Mouse (Mus musculus) gastrocnemius, postnatal 4 days (tissue): ENCODE results near the gene Tmem176b. TPM values are rescaled to one million over a fixed set of nuclear protein-coding genes. Genes with fewer than 3 reads are reported as not detected.
"Not testable (repeated sequence)": the region's sequence is repeated elsewhere in the genome, so short reads cannot be mapped to it uniquely, and the experiment has no call there.

ENCODE experiments used
- DNase-seq, 2 experiments: peaks; one replicate each; pipeline ENCODE4 v3.0.0; 2021 to 2022; ENCODE audit warnings: low spot score in 2 of 2, mixed read lengths in 2 of 2
- long read RNA-seq, 2 experiments: library from polyadenylated mRNA; stranded (forward); transcript quantifications; one replicate each; pipeline ENCODE4 v2.0.0; 2021
- total RNA-seq, 2 experiments: library from RNA; stranded (reverse); gene quantifications; 2 replicates each; pipeline ENCODE4 v1.2.3; 2021

Gene Tmem176b
- total RNA-seq, result 10 to 100 TPM; 62.0 to 78.8 TPM
- long read RNA-seq, experiment 1, transcript Tmem176b-203 (7 exons, 1,414 nt), result major isoform, 25 of 51 reads
- long read RNA-seq, experiment 1, transcript Tmem176b-202 (7 exons, 1,648 nt), result minor isoform, 10 of 51 reads
- long read RNA-seq, experiment 1, transcript Tmem176b-209 (7 exons, 986 nt), result minor isoform, 5 of 51 reads
- long read RNA-seq, experiment 1, partial matches to known transcripts, result 0 of 51 reads
- long read RNA-seq, experiment 1, other reads (novel, unspliced or antisense), result 9 of 51 reads
- long read RNA-seq, experiment 2, transcript Tmem176b-203 (7 exons, 1,414 nt), result major isoform, 25 of 56 reads
- long read RNA-seq, experiment 2, transcript Tmem176b-202 (7 exons, 1,648 nt), result minor isoform, 7 of 56 reads
- long read RNA-seq, experiment 2, transcript Tmem176b-209 (7 exons, 986 nt), result minor isoform, 9 of 56 reads
- long read RNA-seq, experiment 2, partial matches to known transcripts, result 2 of 56 reads
- long read RNA-seq, experiment 2, other reads (novel, unspliced or antisense), result 11 of 56 reads

DNA sequence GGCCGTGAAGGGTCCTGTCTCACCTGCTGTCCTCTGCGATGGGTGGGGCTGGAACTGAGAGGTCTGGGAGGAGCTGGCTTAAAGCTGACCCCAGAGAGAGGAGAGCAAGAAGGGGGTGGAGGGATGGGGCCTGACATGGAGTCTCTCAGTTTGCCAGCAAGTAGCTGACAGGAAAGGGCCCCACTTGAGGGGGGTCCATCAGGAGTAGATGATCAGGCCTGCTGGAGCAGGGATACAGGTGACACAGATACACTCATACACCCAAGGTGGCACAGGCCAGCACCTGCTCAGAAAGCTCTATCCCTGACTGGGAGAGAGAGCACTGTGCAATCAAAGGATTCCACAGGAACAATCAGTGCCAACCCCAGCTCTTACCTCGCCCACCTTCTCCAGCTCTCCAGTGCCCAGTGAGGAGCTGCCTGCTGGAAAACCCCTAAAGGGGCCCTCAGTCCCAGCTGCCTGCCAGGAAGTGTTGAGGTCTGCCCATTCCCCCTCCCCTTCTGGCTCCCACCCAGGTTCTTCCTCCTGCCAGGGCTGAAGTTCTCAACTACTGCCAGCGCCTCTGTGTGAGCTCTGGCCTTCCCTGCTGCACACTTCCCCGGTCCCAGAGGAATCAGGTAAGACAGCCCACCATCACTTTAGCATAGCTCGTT, at the start of gene Tmem176b:
Gene Tmem176b, minus strand, starts transcription at position 524 of the 653 bp plus-strand sequence.
- DNase-seq, result peak; percentile 82 to 93

DNA sequence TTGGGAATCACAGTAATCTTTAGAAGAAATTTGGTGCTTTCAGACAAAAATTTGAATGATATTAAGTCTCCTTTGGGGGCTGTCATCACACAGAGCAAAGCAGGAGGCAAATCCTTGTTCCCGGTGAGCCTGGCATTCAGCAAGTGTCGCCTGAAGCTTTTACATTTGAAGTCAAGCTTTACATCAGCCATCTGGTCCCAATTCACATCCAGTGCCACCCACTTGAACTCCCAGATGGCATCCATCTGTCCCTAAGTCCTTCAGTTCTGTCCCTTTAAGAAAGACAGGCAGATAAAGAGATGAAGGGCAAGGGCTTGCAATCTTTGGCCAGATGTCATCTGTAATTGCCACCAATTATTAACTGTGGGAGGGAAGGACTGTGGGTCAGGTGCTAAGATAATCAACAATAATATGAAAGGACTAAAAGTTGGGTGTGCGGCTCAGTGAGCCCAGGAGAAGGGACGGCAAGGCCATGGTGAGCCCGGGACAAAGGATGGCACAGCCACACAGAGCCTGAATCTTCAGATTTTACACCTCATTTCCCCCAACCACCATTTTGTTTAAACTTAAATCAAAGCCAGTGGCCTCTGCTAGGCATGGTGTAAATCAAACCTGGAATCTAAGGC, 35.3 kb upstream of the Tmem176b start:
- DNase-seq, result no peak

DNA sequence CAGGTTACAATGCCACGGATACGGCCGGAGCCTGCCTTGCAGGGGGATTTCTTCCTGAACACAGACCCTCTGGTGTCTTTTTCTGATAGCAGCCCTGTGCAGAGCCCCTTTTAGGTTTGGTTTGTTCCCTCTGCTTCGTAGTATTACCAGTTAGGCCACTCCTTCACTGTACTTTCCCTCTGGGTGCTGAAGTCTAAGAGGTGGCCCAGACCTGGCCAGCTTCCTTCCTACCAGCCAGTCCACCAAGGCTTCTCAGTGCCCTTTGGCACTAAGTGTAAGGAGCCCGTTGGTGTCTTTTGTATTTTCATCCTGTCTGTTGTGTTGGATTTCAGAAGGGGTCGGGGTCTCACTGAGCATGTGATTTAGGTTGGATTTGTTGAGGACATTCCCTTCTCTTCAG, 34.2 kb upstream of the Tmem176b start:
- no peak for DNase-seq

DNA sequence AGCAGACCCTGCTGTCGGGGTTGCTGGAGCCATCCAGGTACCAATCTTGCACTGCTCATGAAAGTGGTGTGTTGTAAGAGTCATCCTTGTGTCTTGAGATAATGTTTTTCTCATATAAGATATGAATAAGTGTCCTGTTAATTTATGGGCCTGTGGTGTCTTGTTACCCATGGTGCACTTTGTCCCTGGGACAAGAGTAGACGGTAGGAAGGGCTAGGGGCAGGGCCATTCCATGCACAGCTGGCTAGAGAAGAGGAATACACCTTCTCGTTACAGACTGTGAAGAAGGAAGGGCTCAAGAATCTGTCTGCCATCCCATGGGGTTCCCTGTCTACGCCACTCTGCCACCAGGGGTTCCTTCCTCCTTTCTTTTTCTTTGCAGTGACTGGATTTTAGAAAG, 33.3 kb upstream of the Tmem176b start:
- no peak for DNase-seq

DNA sequence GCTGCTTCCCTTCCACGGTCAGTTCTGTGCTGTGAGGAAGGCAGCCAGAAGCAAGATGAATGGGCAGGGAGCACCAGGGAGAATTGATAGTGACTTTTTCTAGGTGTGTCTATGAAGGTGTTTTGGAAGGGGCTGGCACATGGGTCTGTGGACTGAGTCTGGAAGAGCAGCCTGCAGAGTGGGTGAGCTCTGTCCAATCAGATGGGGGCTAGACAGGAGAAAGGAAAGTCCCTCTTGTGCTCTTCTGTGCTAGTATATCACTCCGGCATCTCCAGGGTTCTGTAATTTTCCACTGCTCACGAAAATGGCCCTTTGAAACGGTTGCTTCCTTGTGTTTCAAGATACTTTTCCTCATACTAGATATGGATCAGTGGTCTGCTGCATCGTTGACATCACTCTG, 31.3 kb upstream of the Tmem176b start, which contains the start of gene Aoc1:
Gene Aoc1, plus strand, starts transcription at position 301 of the 400 bp plus-strand sequence.
- DNase-seq, result no peak

DNA sequence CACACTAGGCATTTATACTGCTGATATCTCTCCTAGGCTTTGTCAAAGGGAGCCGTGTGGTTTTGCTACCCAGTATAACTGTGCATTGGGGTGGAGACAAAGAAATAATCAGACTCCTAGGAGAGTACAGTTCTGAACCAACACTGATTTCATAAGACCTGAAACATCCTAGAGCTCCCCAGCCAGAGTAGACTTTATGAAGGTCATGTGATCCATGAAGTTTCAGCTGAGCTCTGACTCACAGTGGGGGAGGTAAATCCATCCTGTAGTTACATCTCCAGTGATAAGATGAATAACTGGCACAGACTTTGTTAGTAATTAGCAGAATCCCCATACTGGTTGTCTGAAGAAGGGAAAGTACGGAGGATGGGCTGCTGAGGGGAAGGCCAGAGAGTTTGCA, 28.5 kb upstream of the Tmem176b start:
- DNase-seq, result no peak

DNA sequence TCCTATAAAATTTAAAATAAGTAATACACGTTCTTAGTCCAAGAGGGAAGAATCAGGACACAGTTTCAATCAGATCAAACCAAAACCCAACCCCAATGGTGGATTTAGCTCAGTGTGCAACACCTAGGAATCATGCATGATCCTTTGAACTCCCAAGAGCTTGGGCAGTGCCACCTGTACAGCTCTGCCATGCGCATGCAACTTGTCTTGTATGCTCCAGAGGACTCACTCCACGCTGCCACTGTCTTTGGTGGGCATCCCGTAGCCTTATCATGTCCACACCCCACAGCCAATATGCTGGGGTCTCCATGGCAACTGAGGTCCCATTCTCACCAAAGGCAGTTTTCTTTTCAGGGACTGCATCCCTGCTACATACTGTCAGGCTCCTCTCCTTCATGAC, 25.9 kb upstream of the Tmem176b start:
- no peak for DNase-seq

DNA sequence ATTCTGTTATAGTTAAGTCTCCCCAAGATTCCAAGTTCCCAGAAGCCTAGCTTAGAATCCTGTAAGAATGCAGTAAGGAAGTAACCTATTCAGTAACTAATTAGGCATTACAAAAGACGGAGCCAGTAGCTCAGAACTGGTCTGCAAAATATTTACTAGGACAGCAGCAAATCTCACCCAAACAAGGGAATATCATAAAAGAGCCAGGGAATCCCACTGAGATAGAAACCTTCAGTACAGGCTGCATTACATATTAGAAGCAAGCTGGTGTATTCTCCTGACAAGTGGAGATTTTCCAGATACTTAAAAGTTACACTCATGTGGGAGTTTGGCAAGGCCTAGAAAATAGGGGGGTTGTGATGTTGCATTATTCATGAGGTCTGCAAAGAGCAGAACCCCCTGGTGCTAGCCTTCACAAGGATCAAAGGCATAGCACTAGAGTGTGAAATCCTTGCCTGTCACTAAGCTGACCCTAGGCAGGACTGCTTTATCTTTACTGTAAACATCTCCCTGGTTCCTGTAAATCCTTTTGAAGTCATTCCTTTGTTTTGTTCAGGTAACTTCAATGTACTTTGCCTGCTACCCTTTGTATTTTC, 25.2 kb upstream of the Tmem176b start:
- DNase-seq, result not testable (repeated sequence)

DNA sequence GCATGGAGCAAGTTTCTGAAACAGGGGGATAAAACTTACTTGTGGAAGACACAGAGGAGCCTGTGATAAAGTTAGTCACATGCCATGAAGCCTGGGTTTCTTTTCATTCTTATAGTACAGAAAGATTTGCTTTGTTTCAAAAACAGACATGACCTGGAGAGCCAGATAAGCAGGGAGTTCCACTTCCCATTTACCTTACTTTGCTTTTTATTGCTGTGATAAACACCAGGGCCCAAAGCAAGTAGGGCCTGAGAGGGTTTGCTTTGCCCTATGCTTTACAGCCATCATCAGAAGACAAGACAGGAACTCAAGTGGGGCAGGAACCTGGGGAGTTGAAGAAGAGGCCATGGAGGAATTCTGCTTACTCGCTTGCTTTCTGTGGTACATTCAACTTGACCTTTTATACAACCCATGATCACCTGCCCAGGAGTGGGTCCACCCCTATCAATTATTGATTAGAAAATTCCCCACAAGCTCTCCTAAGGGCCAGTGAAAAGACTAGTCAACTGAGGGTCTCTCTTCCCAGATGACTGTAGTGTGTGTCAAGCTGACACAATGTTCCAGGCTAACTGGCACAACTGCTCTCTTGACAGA, 24.0 kb upstream of the Tmem176b start:
- DNase-seq, result no peak

DNA sequence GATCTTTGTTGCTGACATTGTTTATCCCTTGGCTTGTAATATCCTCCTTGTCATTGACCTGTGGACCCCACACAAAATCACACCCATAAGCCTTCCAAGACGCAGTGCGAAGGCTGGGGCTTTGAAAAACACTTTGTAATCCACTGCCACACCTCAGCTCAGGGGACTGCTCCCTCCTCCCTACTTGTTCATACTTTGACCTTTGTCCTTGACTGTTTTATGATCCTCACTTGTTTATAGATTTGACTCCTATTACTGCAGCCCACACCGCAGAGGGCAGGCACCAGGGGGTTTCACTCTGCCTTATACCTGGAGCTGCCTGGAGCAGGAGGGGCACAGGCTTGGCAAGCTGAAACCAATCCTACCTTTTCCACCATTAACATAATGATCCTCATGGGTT, 23.4 kb upstream of the Tmem176b start:
- DNase-seq, result no peak

DNA sequence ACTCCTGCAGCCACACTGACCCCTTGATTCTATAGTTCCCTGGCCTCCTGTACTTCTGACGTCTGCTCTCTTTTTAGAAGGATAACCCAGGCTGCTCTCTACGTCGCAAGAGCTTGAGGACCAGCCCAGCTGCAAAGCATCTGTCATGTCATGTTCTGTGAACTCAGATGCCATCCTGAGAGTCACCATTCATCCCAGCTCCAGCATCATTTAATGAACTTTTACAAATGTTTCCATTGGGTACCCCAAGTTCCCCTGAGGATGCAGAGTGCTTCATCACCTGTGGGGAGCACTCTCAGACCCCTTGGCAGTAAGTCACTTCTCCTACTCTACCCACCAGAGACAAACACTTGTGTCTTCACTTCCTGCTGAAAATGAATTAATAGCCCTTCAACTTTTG, 22.9 kb upstream of the Tmem176b start:
- DNase-seq, result peak in 1 of 2 experiments; percentile 7

DNA sequence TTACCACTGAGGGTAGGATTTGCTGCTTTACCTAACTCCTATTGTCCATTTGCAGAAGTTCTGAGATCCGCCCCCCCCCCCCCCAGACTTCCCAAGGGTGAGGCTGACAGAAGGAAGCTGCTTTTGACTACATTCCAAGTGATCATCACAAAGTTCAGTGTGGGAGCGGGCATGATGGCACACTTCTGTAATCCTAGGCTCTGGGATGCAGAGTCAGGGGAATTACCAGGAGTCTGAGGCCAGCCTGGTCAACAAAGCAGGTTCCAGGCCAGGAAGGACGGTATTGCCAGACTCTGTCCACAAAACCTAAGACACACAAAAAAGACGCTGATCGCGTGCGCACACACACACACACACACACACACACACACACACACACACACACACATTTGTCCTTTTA, 22.2 kb upstream of the Tmem176b start:
- DNase-seq, result no peak

DNA sequence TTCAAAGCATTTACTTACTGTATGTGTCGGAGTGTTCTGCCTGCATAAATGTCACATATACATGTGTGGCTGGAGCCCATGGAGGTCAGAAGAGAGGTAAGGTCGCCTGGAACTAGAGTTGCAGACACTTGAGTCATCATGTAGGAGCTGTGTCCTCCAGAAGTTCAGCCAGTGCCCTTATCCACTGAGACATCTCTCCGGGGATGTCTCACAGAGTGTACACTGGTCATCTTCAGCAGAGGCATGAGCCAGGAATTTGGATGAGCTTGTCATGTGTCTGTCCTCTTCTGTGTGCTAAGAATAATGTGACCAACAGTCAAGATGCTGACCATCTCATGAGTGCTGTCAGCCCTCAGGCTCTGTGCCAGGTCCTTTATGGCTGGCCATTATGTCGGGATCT, 21.5 kb upstream of the Tmem176b start:
- no peak for DNase-seq

DNA sequence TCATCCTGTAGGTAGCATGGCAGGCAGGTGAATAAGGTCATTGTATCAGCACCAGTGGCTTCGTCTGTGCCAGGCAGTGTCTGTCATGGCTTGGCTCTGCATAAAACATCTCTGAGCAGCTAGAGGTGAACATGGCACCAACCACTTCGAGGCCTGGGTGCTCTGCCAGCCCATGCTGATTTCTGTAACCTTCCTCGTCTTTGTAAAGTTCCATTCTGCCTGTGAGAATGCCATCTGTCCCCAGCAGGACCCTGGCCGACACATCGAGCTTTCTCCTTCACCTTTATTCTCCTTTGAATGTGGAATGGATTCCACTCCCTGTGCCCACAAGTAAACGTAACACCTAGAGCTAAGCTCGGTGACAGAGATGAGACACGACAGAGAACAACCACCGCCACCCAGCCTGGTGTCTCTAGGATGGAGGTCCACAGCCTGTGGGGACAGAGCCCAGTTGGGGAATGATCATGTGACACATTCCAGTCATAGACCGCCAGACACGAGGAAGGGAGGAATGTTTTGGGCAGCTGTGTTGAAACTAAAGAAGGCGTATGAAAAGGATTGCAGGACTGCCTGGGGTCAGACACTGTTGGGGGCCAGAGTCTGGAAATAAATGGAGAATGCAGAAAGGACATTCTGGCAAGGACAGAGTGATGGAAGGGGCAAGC, 20.5 kb upstream of the Tmem176b start:
- peak; percentile 14 to 20 for DNase-seq

DNA sequence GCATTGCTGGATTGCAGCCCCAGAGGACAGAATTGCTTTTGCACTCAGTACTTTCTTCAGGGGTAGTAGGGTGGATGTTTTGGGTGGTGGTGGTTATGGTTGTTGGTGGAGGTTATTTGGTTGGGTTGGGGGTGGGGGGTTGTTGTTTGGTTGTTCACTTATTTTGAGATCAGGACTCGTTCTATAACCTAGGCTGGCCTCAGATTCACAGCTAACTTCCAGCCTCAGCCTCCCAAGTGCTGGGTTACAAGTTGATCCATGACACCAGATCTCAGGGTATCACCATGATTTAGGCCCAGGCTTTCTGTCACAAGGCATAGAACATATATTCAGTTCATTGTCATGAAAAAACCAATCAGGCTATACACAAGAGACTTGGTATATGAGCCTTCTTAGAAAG, 19.6 kb upstream of the Tmem176b start:
- no peak for DNase-seq

DNA sequence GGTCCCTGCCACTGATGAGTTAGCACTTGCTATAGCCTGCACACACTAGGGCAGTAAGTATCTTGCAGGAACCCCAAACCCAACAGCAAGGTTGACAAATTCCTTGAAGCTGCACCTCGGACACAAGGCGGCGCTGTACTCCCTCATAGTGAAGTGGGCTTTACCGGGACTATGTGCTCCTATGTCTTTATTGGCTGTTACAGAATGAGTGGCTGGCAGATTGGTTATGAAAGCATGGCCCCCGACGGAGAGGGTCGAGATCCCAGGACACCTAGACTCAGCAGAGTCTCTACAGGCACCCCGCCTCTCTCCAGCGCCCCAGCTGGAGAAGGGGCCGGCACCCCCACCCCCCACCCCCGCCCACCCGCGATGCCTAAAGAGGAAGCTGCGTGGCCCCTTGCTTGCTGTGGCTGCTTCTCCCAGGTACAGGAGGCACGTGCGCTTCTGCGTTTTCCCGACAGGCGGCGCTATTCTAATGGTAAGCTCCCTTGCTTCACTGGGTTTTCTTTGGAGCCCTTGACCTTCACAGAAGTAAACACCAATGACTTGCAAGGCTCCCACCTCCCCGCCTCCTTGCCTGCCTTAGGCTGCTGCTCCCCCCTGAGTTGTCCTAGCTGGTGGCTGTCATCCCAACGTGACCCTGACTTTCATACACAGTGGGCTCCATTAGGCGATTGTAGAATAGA, 19.0 kb upstream of the Tmem176b start:
- peak; percentile 19 to 69 for DNase-seq

DNA sequence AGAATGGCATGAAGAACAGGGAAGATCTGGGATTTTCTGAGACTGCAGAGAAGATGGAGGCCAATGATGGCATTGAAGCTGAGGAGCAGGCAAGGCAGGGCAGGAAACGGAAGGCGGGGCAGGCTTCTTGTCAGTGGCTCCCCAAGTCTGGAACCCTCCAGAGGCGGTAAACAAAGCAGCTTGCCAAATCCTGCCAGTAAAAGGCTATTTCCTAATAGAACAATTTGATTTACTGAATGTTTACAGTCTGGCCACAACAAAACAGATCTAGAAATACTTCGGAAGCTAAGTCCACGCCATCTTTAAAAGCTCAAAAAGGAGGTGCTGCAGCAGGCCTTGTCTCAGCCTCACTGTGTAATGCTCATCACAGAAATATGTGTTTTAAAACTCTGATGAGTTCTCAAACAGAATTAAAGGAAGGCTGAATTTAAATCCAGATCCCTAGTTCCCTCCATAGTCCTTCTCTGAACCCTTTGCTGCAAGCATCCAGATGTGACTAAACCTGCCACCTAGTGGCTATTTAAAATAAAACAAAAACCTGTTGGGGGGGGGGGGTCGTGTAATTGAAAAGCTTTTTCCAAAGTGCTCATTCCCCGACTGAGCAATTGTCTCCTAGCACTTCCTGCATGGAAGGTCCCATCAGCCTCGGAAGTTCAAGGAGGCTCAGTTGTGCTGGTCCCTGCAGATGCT, 16.5 kb upstream of the Tmem176b start:
- DNase-seq, result no peak

DNA sequence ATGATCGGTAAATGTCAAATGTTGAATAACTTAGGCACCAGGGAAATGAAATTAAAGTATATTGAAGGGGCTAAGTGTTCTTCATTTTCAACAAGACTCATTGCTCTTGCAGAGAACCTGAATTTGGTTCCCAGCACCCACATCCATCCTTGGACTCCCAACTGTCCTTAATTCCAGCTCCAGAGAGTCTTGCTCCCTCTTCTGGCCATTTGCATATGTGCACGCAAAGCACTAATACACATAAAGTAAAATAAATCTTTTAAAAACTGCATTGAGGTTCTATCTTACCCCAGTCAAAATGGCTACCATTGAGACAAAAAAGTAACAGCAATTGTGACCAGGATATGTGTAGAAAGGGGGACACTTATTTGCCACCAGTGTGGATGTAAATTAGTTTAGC, 12.9 kb upstream of the Tmem176b start:
- DNase-seq, result no peak

DNA sequence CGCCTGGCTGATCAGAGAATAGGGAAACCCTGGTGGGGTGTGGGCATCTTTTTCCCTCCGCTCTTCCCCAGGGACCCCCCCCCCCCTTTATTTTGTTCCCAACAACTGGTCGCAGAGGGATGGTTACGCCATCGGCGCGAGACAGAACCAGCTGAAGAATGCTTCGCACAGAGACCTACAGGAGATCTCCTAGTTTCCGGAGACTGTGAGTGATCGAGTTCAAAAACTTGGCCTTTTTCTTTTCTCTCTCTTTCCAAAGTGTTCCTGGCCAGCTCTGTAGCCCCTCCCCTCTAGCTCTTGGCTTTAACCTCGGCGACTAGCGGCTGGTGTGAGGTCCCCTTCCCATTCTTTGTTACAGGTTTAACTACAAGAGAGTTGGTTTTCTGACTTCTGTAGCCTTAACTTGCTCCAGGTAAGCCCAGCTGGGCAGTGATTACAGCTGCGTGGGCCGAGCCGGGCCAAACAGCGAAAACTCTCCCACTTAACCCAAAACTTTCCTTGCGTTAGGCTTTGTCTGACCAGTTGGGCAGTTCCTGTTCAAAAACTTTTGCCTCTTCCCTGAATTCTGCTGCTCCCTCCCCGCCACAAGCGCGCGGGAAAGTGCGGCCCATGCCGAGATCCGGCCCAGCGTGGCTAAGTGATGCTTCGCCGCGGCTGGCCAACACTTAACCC, 10.7 kb upstream of the Tmem176b start:
- peak in 1 of 2 experiments; percentile 46 for DNase-seq
